Mouse (Mus musculus) lung, adult 2 months (tissue): ENCODE data around the gene Masp2. TPM values are rescaled to one million over a fixed set of nuclear protein-coding genes. Genes with fewer than 3 reads are reported as not detected.

Experiments
- DNase-seq: peaks from one replicate; pipeline ENCODE4 v3.0.0; 2022
- H3K4me1 ChIP-seq: fragments of 200-500 bp; 2 replicates; pipeline ENCODE4 v1.6.1; 2011; ENCODE audit warnings: low read length; ENCODE audit not compliant: control insufficient read depth, insufficient read depth
- H3K4me3 ChIP-seq: fragments of 200-500 bp; replicated peaks from 2 replicates; pipeline ENCODE3; 2011; ENCODE audit warnings: low read depth, mild to moderate bottlenecking, control low read depth, low read length; ENCODE audit errors: extremely low read depth
- CTCF ChIP-seq: fragments of 200-500 bp; IDR thresholded peaks from 2 replicates; pipeline ENCODE4 v1.5.1; 2011; ENCODE audit warnings: mild to moderate bottlenecking, low read length, control low read depth; ENCODE audit not compliant: insufficient read depth
- POLR2A ChIP-seq: fragments of 200-500 bp; IDR thresholded peaks from 2 replicates; pipeline ENCODE4 v1.6.1; 2011; ENCODE audit warnings: low read depth, mild to moderate bottlenecking, control low read depth, low read length, borderline replicate concordance; ENCODE audit errors: extremely low read depth
- WGBS: fragments of 180-500 bp; shearing (Covaris S2); methylation state at CpG from one replicate; pipeline ENCODE4 v1.1.7; 2018; 5-methylcytosine and 5-hydroxymethylcytosine counted together
- polyA plus RNA-seq: library from polyadenylated mRNA; depleted of rRNA; stranded (reverse); fragments of >200 nt; gene quantifications from 2 replicates; pipeline ENCODE4 v1.2.3, GENCODE M21; 2012

Masp2 gene
- polyA plus RNA-seq, 1 experiment, result 0.28 TPM

- WGBS, result 4% methylated on average over 9 of the region's 9 CpGs
- TF ChIP-seq POLR2A (no peak), CTCF (peak; percentile 79)
- peaks cover 4% of the 10 kb centered on the region; the same call in 1 of the 2 replicates for H3K4me1 ChIP-seq
- DNase-seq, result peak; percentile 74
- peak overlapping the region; percentile 48 for H3K4me3 ChIP-seq
Measured at GRCm38 (mm10) chr4:148644157-148644511, 41.8 kb downstream of the Masp2 start.

DNA sequence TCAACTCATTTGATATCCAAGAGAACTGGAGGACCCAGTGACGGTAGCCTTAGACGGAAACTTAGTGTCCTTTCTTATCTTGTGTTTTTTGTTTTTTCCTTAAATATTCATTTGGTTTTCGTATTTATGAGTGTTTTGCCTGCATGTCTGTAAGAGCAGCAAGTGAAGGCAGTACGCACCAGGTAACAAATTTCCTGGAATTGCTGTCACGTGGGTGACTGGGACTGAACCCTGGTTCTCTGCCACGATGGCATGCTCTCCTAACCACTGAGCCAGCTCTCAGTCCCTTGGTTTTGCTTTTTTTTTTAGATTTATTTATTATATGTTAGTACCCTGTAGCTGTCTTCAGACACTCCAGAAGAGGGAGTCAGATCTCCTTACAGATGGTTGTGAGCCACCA, 42.6 kb downstream of the Masp2 start:
- no peak for DNase-seq
- TF ChIP-seq CTCF (no peak), POLR2A (no peak)
- H3K4me3 ChIP-seq, result no peak overlapping the region
- WGBS, result 75% methylated on average over 6 of the region's 6 CpGs
- peaks cover 4% of the 10 kb centered on the region; the same call in 1 of the 2 replicates for H3K4me1 ChIP-seq

- TF ChIP-seq CTCF (no peak), POLR2A (no peak)
Measured at GRCm38 (mm10) chr4:148646616-148647015, 44.3 kb downstream of the Masp2 start.

DNA sequence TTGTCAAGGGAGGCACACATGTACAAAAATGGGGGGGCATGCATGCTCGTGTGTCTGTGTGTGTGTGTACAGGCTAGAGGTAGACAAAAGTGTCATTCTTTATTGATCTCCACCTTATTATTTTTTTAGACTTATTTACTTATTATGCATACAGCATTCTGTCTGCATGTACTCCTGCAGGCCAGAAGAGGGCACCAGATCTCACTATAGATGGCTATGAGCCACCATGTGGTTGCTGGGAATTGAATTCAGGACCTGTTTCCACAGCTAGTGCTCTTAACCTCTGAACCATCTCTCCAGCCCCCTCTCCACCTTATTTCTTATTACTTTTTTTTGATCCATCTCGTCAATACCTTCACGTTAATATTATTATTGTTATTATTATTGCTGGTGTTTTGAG, 47.0 kb downstream of the Masp2 start:
- WGBS, result 61% methylated on average over 3 of the region's 3 CpGs
- DNase-seq, result no peak
- Histone ChIP-seq H3K4me3 (no peak overlapping the region), H3K4me1 (no peaks in the 10 kb centered on the region)
- no peak for TF ChIP-seq POLR2A
- no peak for TF ChIP-seq CTCF

More at GRCm38 (mm10) chr4:148646616-148647015, 44.3 kb downstream of the Masp2 start:
- Histone ChIP-seq H3K4me1 (peaks cover 4% of the 10 kb centered on the region; the same call in 1 of the 2 replicates), H3K4me3 (no peak overlapping the region)
- 26% methylated on average over 11 of the region's 11 CpGs for WGBS
- no peak for DNase-seq

DNA sequence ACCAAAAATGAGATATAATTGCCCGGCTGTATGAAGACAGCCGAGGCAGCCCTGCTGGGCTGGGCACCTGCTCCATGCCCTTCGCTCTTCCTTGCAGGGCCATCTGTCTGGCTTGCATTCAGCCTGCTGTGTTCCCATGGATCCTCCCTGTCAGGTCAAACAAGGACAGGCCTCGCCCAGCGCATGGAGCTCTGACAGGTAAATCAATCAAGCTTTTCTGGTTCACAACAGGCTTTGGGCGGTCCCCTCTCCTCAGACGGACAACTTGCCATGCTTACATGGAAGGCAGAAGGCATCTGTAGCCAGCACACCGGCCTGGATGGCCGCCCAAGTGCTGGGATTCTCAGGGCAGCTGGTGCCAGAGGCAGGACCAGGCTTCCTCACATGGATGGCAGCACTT, 48.7 kb downstream of the Masp2 start:
- no peak for DNase-seq
- TF ChIP-seq POLR2A, result no peak
- no peak for TF ChIP-seq CTCF
- WGBS, result 61% methylated on average over 9 of the region's 9 CpGs
- Histone ChIP-seq H3K4me3 (no peak overlapping the region), H3K4me1 (no peaks in the 10 kb centered on the region)

DNA sequence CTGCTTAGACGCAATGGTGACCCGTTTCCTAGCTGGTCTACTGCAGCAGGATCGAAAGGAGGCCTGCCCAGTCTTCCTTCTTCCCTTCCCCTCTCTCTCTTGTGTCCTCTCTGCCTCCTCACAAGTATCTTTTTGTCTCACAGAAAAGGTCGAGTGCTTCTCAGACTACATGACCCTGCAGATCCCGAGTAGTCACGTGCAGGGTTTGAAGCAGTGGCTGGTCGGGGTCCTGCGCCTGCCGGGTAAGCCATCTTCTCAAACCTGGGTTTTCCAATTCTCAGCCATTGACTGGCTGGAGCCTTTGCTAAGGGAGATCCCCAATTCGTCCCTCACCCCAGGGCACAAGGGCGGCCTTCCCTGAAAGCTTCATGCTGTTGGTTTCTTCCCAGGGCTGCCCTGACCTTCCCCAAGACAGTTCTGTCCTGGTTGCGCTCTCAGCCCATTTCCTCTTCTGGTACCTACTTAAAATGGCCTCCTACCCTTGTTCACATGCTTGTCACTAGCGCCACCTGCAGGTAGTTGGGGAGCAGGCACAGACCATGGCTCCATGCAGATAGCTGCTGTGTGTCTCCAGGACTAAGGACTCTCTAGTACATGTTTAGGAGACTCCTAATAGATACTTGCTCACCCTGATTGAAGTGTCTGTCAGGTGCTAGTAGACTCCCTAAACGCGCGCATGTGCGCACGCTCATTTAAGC, 52.5 kb downstream of the Masp2 start:
- H3K4me1 ChIP-seq, result no peaks in the 10 kb centered on the region; the same call in 1 of the 2 replicates
- 84% methylated on average over 18 of the region's 18 CpGs for WGBS
- H3K4me3 ChIP-seq, result no peak overlapping the region
- no peak for DNase-seq
- TF ChIP-seq CTCF (peak; percentile 61), POLR2A (no peak)

DNA sequence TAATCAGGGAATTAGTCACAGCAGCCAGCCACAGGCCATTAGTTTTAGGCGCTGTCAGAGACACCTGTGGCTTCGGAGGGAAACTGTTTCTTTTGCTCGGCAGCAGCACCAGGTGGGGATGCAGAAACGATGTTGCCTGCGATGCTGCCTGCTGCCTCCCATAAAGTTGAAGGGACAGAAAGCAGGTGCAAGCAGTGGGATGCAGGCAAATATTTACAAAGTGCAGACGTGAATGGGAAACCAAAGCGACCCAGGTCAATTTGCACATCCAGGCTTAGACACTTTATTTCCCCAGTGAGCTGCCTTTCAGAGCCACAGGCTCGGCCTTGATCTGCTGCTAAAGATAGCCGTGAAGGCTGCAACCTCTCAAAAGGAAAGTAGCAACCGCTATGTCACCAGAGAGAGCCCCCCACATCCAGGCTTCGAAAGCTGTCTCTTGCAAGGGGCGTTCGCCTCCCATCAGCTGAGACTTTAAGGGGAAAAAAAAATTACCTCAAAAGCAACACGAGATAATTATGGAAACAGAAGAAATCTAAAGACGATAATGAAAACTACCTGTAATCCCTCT, 54.4 kb downstream of the Masp2 start:
- H3K4me1 ChIP-seq, result no peaks in the 10 kb centered on the region; the same call in 1 of the 2 replicates
- no peak for TF ChIP-seq POLR2A
- no peak for TF ChIP-seq CTCF
- 33% methylated on average over 15 of the region's 15 CpGs for WGBS
- no peak overlapping the region for H3K4me3 ChIP-seq
- DNase-seq, result no peak

GRCm38 (mm10) chr4:148657776-148658175, 55.4 kb downstream of the Masp2 start:
- Histone ChIP-seq H3K4me1 (no peaks in the 10 kb centered on the region; the same call in 1 of the 2 replicates), H3K4me3 (no peak overlapping the region)
- DNase-seq, result no peak
- WGBS, result 68% methylated on average over 13 of the region's 13 CpGs
- TF ChIP-seq CTCF (no peak), POLR2A (no peak)

- no peak for TF ChIP-seq POLR2A
- TF ChIP-seq CTCF, result no peak
- H3K4me1 ChIP-seq, result no peaks in the 10 kb centered on the region; the same call in 1 of the 2 replicates
- WGBS, result 44% methylated on average over 3 of the region's 3 CpGs
Measured at GRCm38 (mm10) chr4:148660174-148660573, 57.8 kb downstream of the Masp2 start.

DNA sequence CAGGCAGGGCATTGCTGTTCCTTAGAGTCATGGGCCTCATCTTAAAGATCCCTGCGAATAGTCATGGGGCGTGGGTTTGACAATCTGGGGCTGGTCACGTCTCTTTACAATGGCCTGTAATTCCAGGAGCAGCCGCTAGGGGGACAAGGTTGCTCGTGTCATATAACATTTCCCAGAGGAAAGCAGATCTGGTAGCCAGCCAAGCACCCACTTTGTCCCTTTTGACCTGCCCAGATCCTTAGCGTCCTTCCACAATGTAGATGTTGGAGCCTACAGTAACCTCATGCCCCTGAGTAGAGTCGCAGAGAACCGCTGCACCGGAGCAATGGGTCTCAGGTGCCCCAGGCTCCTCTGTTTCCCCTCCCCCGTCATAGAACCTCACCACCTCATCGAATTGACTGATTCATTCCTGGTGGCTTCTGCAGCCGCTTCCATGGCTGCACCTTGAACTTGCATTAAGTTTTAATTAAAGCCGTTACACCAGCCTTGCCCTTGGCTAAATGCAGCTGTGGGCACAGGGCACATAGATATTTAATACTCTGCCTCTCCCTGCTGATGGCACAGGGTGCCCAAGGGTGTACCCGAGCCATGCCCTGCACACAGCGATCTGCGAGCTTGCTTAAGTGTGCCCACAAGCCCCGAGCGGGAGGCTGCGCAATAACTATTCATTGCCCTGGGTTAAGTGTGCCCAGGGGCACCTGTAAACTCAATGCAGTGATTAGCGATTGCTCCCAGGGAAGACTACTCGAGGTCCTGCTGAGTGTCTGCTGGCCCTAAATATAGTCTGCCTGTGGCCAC, 60.0 kb downstream of the Masp2 start:
- DNase-seq, result peak; percentile 83
- peak; percentile 82 for TF ChIP-seq CTCF
- TF ChIP-seq POLR2A, result no peak
- 29% methylated on average over 21 of the region's 21 CpGs for WGBS
- no peak overlapping the region for H3K4me3 ChIP-seq
- no peaks in the 10 kb centered on the region for H3K4me1 ChIP-seq

More at GRCm38 (mm10) chr4:148660174-148660573, 57.8 kb downstream of the Masp2 start:
- no peak for DNase-seq
- H3K4me3 ChIP-seq, result no peak overlapping the region
